Mouse (Mus musculus): ENCODE data around the gene Bclaf3.
A peak's percentile ranks its signal among the peaks of the same experiment; 100 is the strongest.
"Not testable (repeated sequence)": the region's sequence is repeated elsewhere in the genome, so short reads cannot be mapped to it uniquely, and the experiment has no call there.

The Bclaf3 gene

DNA sequence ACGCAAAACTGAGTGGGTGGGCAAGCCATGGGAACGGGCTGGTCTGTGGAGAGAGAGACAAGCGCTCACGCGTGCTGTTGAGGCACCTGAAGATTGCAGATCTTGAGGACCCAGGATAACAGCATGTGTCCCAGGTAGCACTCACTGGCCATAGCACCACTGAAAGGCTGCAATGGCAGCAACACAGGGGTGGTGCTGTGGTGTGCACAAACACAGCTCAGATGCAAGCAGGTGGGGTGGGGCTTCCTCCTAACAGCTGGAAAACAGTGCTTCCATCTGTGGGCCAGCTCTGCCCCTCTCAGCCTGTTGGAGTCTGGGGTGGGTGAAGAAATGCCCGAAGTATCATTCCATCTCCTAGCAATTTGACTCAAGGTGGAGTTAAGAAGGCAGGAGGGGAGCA, at the start of gene Bclaf3:
Gene Bclaf3 (plus strand): TSS at position 301 of the 400 bp plus-strand sequence.
- no peak for DNase-seq

DNA sequence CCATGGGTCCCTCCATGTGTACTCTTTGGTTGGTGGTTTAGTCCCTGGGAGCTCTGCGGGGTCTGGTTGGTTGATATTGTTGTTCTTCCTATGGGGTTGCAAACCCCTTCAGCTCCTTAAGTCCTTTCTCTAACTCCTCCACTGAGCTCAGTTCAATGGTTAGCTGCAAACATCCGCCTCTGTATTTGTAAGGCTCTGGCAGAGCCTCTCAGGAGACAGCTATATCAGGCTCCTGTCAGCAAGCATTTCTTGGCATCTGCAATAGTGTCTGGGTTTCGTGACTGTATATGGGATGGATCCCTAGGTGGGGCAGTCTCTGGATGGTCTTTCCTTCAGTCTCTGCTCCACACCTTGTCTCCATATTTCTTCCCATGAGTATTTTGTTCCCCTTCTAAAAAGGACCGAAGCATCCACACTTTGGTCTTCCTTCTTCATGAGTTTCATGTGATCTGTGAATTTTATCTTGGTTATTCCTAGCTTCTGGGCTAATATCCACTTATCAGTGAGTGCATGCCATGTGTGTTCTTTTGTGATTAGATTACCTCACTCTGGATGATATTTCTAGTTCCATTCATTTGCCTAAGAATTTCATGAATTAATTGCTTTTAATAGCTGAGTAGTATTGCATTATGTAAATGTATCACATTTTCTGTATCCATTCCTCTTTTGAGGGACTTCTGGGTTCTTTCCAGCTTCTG, 48.1 kb upstream of the Bclaf3 start:
- not testable (repeated sequence) for DNase-seq

DNA sequence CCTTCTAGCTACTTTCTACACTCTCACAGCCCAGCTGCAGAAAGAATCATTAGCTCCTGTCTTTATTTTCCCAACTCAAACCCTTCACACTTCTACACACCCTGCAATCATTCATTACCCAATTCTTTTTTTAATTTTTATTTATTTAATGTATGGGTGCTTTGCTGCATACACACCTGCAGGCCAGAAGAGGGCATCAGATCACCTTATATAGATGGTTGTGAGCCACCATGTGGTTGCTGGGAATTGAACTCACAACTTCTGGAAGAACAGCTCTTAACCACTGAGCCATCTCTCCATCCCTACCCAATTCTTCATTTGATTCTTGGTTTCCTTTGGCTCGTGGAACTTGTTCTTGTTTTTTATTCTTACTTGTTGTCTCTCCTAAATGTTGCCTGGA, 42.2 kb upstream of the Bclaf3 start:
- DNase-seq, result no peak

DNA sequence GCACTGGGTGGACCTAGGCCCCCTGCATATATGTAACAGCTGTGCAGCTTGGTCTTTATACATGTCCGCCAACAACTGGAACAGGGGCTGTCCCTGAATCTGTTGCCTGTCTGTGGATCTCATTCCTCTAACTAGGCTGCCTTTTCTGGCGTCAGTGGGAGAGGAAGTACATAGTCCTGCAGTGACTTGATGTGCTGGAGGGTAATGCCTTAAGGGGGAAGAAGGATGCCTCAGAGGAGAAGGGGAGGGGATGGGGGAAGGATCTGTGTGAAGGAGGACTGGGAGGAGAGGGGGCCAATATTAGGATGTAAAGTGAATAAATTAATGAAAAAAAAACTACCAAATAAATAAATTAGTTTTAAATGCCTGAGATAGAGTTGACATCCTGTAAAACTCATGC, 23.3 kb upstream of the Bclaf3 start:
- no peak for DNase-seq

DNA sequence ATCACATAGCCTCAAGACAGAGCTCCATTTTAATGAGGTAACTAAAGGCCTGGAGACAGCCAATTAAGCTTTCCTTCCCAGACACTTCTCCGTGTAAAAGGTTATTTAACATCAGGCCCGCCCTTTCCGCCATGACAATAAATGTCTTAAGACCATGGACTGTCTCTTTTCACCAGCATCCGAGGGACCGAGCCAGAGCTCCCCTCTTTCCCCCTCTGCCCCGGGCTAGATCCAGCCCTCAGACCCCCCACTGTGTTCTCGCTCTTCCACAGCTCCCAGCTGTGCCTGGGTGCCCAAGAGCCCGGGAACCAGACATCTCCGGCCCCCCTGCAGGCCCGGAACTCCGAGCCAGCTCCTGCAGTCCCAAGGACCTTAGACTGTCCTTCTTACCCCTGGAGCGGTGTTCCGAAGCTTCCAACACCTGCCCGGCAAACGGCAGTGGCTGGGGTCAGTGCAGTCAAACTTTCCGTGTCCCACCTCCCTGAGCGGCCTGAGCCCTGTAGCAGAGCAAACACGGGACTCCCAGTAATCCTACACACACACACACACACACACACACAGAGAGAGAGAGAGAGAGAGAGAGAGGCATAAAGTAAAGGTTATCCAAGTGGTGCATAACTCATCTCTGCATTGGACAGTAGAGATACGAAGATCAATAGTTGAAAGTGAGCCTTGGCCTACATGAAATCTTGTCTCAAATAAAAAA, 18.0 kb upstream of the Bclaf3 start:
- DNase-seq, result no peak

DNA sequence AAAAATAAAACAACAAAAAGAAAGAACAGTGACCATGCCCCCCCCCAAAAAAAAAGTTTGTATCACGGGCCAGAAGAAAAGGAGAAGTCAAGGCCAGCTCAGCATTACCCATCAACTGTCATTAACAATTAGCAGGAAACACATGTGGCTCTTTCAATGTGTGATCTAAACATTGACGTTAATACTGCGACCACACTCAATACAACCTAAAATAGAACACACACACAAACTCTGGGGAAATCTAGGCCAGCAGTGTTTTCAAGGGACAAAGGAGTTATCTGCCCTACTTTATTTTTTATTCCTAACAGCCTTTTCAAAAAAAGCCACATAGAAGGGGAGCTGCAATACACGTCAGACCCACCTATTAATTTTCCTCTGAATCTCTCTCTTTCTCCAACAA, 17.4 kb upstream of the Bclaf3 start:
- DNase-seq, result no peak

DNA sequence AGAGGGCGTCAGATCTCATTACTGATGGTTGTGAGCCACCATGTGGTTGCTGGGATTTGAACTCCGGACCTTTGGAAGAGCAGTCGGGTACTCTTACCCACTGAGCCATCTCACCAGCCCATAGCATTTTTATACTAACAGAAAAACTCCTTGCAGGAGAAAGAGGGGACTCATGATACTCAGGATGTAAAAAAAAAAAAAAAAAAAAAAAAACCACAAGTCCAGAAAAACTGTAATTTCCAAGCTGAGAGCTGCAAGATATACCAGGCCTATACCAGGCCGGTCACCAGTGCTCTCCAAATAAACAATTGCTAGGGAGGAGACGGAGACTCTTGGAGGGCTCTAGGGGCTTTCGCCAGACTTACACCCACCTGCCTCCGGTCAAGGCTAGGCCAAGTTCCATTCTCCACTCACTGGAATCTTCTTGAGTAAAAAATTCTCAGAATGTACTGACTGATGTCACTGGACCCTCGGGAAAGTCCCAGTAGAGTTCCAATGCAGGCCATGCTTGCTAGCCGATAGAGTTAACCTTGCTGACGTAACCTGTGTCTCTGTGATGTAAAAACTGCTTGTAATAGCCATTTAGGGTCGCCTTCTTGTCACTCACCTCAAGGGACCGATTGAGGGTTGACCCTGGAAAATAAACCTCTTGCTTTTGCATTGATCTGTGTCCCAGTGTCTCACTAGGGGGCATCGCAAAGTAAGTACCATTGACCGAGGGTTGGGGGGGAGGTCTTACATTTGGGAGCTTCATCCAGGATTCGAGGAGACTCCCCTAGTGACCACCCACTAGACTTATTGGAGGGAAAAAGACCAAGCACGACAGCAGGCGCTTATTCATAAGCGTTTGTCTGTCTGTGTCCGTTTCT, 16.4 kb upstream of the Bclaf3 start:
- no peak for DNase-seq

DNA sequence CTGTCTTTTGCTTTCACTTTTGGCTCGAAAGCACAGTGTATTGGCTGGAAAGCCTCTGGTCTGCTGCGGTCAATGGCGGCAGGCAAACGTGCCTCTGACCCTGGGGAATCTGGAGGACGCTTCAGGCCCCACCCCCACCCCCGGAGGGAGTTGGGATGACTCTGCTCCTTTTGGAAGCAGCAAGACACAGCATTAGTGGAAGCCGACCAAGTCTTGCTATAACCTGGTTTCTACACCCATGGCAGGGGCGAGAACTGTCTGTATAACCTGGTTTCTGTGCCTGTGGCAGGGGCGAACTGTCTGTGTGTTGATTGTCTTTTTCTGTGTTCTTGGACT, 15.8 kb upstream of the Bclaf3 start:
- no peak for DNase-seq

DNA sequence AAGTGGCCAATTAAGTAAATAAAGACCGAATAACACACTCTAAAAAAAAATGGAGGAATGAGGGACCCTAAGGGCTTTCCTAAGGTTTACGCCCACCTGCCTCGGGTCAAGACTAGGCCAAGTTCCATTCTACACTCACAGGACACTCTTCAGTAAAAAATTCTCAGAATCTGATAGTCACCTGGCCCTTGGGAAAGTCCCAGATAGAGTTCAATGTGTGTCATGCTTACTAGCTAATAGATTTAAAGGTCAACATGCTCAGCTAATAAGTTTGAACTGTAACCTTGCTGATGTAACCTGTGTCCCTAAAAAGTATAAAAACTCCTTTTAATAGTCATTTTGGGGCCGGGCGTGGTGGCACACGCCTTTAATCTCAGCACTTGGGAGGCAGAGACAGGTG, 10.9 kb upstream of the Bclaf3 start:
- DNase-seq, result no peak

DNA sequence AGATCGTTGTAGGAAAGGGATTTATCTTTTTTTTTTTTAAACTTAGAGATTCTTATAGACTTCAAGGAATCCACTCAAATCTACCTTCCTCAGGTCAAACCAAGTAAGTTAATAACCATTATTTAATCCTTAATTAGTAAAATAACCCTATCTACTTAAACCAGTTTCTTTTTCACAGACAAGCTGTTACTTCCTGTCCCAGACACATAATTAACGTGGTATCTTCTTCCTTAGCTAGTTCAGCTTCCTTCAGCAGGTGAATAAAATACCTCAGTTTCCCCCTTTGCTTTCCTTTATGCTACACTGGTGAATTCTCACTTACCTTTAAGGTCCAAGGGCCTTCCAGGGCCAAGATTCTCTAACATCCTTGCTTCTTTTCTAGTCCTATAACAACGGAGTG, 4.7 kb upstream of the Bclaf3 start:
- no peak for DNase-seq

DNA sequence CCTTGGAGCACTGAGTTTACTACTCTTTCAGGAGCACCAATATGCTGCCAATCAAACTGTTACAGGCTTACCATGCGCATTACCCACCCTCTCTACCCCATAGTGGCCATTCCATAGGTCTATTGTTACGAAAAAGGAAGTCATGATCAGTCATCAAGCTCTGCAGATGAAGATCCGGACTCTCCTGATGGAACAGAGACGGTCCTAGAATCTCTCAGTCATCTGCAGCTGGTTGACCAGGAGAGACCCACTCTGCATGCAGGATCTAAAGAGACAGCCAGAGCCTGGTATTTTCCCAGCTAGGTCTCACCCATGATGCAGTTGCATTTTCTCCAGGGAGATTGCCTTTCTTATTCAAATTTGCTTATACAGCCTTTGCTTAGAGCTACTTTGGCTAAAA, 3.8 kb upstream of the Bclaf3 start:
- no peak for DNase-seq

DNA sequence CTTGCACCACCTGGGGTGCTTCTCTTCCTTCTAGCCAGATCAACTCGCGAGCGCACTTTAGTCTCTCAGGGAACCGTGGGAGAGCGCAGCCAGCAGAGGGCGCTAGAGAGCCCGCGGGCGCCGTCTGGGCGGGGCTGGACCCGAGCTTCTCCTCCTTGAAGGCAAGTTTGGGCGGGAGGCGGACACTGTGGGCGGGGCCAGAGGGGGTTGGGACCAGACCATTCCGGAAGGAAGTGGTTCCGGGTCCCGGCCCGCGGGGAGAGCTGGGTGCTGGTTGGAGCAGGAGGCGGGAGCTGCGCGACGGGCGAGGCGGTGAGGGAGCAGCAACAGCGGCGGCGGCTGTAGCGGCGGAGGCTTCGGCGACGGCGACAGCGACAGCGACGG, 5.9 kb downstream of the Bclaf3 start:
- peak; percentile 95 for DNase-seq

DNA sequence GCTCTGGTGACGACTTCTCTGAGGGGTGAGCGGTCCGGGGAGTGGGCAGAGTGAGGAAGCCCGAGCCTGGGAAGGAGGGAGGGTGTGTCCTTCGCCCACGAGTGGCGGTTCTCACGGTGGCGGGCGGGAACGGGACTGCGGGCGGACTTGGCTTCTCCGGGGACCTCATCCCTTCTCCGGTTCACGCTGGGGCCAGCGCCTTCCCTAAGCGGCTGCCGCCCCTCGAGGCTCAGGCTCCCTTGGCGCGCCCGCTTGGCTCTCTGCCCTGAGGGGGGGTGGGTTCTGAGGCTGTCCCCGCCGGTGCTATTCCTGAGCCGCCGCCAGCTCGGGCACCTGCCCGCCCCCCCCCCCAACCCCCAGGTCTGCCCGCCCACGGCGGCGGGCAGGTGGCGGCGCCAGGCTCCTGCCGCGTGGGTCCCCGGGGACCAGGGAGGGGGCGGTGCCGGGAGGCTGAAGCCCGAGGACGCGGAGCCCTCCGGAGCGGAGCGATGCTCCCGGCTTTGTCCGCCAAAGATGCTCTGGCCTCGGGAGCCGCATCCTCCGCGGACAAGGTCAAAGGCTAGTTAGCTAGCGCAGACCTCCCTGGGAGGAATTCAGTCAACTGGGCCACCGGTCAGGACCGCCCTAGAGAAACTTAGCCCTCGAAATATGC, 6.4 kb downstream of the Bclaf3 start:
- DNase-seq, result no peak

DNA sequence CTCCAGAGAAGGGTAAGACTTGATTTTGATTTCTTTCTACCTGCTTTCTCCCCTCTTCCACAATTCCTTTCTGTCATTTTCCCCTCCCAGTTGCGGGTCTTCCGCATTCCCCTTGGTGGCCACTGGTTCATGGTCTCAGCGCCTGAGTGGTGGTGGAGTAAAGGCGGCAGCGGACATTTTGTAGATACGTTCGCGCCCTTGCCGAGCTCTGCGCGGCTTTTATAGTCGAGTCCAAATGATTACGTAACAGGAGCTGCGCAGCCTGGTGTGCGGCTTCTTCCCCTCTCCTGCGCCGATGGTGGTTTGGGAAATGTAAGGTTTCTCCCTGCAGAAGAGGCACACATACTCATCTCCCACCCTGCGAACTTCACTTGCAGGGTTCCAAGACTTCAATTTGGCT, 15.4 kb downstream of the Bclaf3 start:
- DNase-seq, result no peak

DNA sequence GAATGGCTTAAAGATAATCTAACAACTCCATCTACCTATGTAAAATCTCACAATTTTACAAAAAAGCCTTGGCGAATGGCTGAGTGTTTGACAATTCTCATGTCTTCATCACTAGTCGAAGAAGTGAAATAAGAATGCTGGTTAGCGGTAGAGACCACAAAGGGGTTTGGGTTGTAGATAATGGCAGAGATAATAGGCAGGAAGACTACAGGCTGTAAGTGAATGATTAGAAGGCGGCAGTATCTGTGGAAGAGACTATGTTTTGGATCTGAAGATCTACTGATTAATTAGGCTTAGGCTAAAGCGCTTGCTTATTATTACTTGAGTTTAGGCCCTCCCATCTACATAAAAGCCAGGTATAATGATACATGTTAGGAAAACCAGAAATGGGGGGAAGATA, 20.6 kb downstream of the Bclaf3 start:
- DNase-seq, result no peak

DNA sequence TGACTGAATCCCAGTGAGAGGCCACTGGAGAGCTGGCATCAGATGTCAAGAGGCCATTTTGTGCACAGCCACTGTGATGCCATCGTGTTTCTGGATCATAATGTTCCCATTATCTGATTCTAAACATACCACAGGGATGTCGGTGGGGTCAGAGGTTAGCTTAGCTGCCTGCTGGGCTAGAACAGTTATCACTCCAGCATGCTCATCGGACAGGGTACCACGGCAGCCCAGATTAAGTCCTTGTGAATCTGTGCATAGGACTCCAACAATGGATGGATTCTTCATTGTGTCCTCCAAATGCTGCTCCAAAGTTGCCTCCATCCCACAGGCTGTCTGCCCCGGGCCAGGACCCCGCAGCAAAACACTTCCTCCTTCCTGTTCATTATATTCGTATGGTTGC, 58.2 kb downstream of the Bclaf3 start:
- not testable (repeated sequence) for DNase-seq

DNA sequence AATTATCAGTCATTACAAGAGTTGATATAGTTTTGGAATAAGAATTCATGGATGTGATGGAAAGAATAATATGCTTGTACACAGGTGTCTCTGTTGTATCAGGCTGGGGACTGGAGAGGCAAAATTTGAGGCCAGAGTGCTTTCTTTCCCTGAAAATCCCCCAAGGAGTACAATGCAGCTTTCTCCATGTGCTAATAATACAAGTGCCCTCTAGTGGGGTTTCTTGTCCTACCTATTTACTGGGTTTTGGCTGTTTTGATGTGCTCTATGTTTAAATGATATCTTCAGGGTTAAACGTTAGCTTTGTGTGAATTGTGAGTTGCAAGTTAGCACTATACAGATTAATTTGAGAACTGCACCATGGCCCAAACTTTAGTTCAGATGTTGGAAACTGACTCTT, 65.1 kb downstream of the Bclaf3 start:
- DNase-seq, result no peak

DNA sequence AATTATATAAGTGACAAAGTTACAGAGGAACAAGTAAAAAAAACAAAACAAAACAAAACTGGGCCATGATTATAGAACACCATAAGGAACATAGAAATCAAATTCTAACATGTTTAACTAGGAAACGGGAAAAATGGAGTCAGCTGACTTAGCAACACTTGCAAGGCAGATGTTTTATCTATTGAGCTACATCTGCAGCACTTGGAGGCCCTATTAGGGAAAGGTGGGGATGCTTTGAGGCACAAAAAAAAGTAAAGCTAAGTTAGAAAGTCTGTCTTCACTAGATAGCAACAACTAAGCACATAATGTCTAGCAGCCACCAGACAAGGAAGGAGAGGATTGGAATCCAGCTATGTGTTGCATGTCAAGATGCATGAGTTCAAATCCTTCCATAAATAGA, 71.0 kb downstream of the Bclaf3 start:
- DNase-seq, result no peak

DNA sequence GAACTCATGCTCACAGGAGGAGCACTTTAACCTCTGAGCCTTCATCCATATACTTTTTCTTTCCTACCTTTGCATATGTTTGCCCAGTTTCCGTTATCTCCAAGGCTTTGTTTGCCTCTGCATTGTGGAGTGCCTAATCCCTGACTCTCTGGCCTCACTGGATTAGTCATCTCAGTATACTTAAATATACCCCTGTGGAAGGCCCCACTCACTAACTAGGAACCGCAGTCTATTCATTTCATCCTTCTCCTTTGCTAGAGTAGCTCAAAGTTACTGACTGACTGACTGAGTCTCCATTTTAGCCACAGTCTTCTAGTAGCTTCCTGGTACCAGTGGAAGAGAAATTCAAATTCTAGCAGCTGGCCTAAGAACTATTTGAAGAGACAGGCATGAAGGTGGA, 78.3 kb downstream of the Bclaf3 start:
- DNase-seq, result no peak

DNA sequence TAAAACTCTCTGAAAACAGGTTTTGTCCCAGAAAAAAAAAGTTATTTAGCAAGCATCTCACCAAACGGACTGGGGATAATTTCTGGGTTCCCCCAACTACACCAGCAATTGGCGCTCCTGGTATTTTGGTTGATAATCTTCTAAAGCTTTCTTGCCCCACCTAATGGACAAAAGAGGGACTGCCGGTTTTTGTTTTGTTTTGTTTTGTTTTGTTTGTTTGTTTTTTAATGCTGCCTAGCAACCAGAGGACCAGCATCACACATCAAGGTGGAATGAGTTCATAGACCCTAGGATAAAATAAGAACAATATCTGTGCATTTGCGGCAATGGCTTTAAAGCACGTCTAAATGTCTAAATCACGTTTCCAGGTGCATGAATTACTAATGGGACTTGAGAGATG, 80.4 kb downstream of the Bclaf3 start:
- DNase-seq, result no peak

DNA sequence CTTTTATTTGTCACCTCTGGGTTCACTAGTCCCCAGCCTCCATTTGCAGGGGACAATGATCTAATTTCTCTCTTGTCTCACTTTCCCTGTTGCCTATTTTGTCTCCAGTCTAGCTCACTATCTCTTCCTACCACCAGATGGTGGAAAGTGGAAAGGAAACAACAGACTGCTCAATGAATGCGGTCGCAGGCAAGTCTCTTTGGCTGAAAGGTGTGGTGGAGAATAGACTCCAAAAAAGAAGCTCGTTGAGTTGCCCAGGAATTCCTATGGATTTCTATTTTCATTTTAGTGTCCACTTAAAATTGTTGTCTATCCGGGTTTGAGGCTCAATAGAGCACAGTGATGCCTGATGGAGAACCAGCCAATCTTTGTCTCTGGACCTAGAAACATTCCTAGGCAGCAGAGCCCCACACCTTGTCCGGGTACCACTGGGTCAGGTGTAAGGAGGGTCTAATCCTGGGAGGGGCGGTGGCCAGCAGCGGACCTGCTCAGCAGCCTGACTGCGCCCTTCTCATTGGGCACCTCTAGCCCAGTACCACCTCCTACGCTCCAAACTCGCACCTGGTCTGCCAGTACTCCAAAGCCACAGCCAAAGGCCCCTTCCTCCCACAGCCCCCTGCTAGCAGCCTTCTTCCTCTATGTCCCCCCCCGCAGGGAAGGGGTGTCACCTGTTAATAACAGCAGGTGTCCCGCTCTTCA, 99.9 kb downstream of the Bclaf3 start:
- DNase-seq, result peak; percentile 38

DNA sequence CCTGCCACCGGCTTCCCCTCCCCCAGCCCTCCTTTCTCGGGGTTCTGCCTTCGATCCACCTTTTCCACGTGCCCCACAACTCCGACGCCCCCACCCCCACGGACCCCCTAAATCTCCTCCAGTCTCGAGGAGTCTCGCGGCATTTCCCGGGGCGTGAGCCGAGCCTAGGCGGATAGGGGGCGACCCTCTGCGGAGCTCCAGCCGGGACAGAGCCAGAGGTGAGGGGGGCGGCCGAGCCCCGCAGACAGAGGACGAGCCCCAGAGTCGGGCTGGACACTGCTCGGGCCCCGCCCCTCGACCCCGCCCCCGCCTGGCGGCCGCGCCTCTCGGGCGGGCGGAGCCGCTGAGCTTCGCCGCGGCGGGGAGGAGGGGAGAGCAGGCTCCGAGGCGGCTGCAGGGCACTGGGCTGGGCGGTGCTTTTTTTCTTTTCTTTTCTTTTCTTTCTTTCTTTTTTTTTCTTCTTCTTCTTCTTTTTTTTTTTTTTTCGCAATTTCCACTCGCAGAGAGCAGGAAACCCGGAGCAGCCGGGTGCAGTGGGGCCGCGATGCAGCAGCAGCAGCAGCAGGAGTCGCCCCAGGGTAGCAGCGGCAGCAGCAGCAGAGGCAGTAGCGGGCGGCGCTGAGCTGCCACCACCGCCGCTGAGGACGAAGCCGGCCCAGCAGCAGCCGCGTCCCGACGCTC, 100.6 kb downstream of the Bclaf3 start, which contains the start of gene Sh3kbp1:
Gene Sh3kbp1 (plus strand): TSS at position 366 of the 681 bp plus-strand sequence.
- peak; percentile 29 for DNase-seq

All from cerebellum, adult 9-10 months (tissue).